Mouse (Mus musculus) intestine, postnatal 0 days (tissue): ENCODE measurements around the gene Fgfr2. TPM values are rescaled to one million over a fixed set of nuclear protein-coding genes. Genes with fewer than 3 reads are reported as not detected.

ENCODE experiments used
- ATAC-seq: fragments of 200-750 bp; cut with Nextera tagmentation; 2 replicates; pipeline ENCODE4 v1.8.0; 2017; ENCODE audit warnings: mild to moderate bottlenecking, moderate TSS enrichment, moderate library complexity
- H3K27ac ChIP-seq: fragments of 300-500 bp; sonication (generic); 2 replicates; pipeline ENCODE4 v1.5.1; 2014; ENCODE audit warnings: mild to moderate bottlenecking, low read depth, low read length, moderate library complexity
- H3K27me3 ChIP-seq: fragments of 300-500 bp; sonication (generic); replicated peaks from 2 replicates; pipeline ENCODE4 v1.6.1; 2014; ENCODE audit warnings: low read length, mixed read lengths; ENCODE audit not compliant: control insufficient read depth, insufficient read depth
- H3K36me3 ChIP-seq: fragments of 300-500 bp; sonication (generic); 2 replicates; pipeline ENCODE4 v1.6.1; 2014; ENCODE audit warnings: mild to moderate bottlenecking, moderate library complexity; ENCODE audit not compliant: control insufficient read depth, insufficient read depth
- H3K4me1 ChIP-seq: fragments of 300-500 bp; sonication (generic); replicated peaks from 2 replicates; pipeline ENCODE4 v1.6.1; 2014; ENCODE audit warnings: antibody characterized with exemption, low read length, mixed read lengths; ENCODE audit not compliant: control insufficient read depth, insufficient read depth
- H3K4me2 ChIP-seq: fragments of 300-500 bp; sonication (generic); replicated peaks from 2 replicates; pipeline ENCODE4 v1.6.1; 2014; ENCODE audit warnings: low read depth, mild to moderate bottlenecking, moderate library complexity
- H3K4me3 ChIP-seq: fragments of 300-500 bp; sonication (generic); 2 replicates; pipeline ENCODE4 v1.5.1; 2014; ENCODE audit warnings: low read depth, low read length
- H3K9ac ChIP-seq: fragments of 300-500 bp; sonication (generic); 2 replicates; pipeline ENCODE4 v1.6.1; 2014; ENCODE audit warnings: mild to moderate bottlenecking, low read depth, low read length
- H3K9me3 ChIP-seq: fragments of 300-500 bp; sonication (generic); 2 replicates; pipeline ENCODE4 v1.6.1; 2016; ENCODE audit warnings: mixed run types; ENCODE audit not compliant: control insufficient read depth
- CTCF ChIP-seq: sonication (generic); IDR thresholded peaks from 2 replicates; pipeline ENCODE4 v1.5.1; 2016; ENCODE audit warnings: low read depth, mild to moderate bottlenecking, control low read depth, antibody characterized with exemption, moderate library complexity
- WGBS: fragments of 180-500 bp; shearing (Covaris S2); extraction: QIAGEN DNeasy Blood & Tissue Kit; methylation state at CpG from one replicate; pipeline ENCODE4 v1.1.7; 2014; 5-methylcytosine and 5-hydroxymethylcytosine counted together
- polyA plus RNA-seq: library from polyadenylated mRNA; unstranded; fragments of >200 nt; fragmentation: Nextera tagmentation; extraction: Ambion mirVana; gene quantifications from 2 replicates; pipeline ENCODE4 v1.2.1, GENCODE M21; 2015

Gene Fgfr2
- polyA plus RNA-seq, 1 experiment from 2014 or later: 29.5 TPM

- no peaks in the 10 kb centered on the region for H3K9me3 ChIP-seq
- no peaks in the 10 kb centered on the region for H3K36me3 ChIP-seq
- H3K27ac ChIP-seq: no peak overlapping the region
- no peak overlapping the region for H3K4me3 ChIP-seq
- H3K4me2 ChIP-seq: no peak overlapping the region
- TF ChIP-seq CTCF: no peak
- H3K27me3 ChIP-seq: no peaks in the 10 kb centered on the region
- 70% methylated on average over 10 of the region's 10 CpGs for WGBS
- ATAC-seq: no peak; the same call in 1 of the 2 replicates
- no peak overlapping the region for H3K9ac ChIP-seq
- no peaks in the 10 kb centered on the region for H3K4me1 ChIP-seq
Observed at GRCm38 (mm10) chr7:132214031-132214430, 909.1 kb downstream of the Fgfr2 start.

GRCm38 (mm10) chr7:132213460-132213859 lies 909.7 kb downstream of the Fgfr2 start:
- WGBS: 6% methylated on average over 8 of the region's 8 CpGs

GRCm38 (mm10) chr7:132211920-132212701 lies 911.0 kb downstream of the Fgfr2 start:
- TF ChIP-seq CTCF: no peak
- 82% methylated on average over 6 of the region's 6 CpGs for WGBS
- no peaks in the 10 kb centered on the region for H3K27me3 ChIP-seq
- no peaks in the 10 kb centered on the region for H3K4me1 ChIP-seq
- H3K4me2 ChIP-seq: no peak overlapping the region
- no peak overlapping the region for H3K4me3 ChIP-seq
- no peaks in the 10 kb centered on the region for H3K36me3 ChIP-seq
- no peaks in the 10 kb centered on the region for H3K9me3 ChIP-seq
- H3K9ac ChIP-seq: no peak overlapping the region
- no peak for ATAC-seq
- no peak overlapping the region for H3K27ac ChIP-seq

More at GRCm38 (mm10) chr7:132213460-132213859, 909.7 kb downstream of the Fgfr2 start:
- no peak overlapping the region for H3K4me2 ChIP-seq
- H3K36me3 ChIP-seq: no peaks in the 10 kb centered on the region
- no peak overlapping the region for H3K4me3 ChIP-seq
- no peaks in the 10 kb centered on the region for H3K9me3 ChIP-seq
- no peak overlapping the region for H3K27ac ChIP-seq
- no peaks in the 10 kb centered on the region for H3K27me3 ChIP-seq
- no peaks in the 10 kb centered on the region for H3K4me1 ChIP-seq
- no peak overlapping the region for H3K9ac ChIP-seq
- peak; percentile 93 for TF ChIP-seq CTCF
- no peak for ATAC-seq

- no peaks in the 10 kb centered on the region for H3K36me3 ChIP-seq
- ATAC-seq: no peak
- 85% methylated on average over 5 of the region's 5 CpGs for WGBS
- no peak overlapping the region for H3K9ac ChIP-seq
- H3K4me2 ChIP-seq: no peak overlapping the region
- no peaks in the 10 kb centered on the region for H3K4me1 ChIP-seq
- no peak overlapping the region for H3K27ac ChIP-seq
- no peak for TF ChIP-seq CTCF
- H3K4me3 ChIP-seq: no peak overlapping the region
- H3K9me3 ChIP-seq: no peaks in the 10 kb centered on the region
- H3K27me3 ChIP-seq: no peaks in the 10 kb centered on the region
Observed at GRCm38 (mm10) chr7:132210616-132211015, 912.5 kb downstream of the Fgfr2 start.

- no peaks in the 10 kb centered on the region for H3K27me3 ChIP-seq
- WGBS: 78% methylated on average over 9 of the region's 9 CpGs
- no peaks in the 10 kb centered on the region for H3K36me3 ChIP-seq
- H3K4me2 ChIP-seq: no peak overlapping the region
- no peak for TF ChIP-seq CTCF
- no peak overlapping the region for H3K9ac ChIP-seq
- no peak for ATAC-seq
- no peak overlapping the region for H3K27ac ChIP-seq
- H3K4me1 ChIP-seq: no peaks in the 10 kb centered on the region
- no peak overlapping the region for H3K4me3 ChIP-seq
- H3K9me3 ChIP-seq: no peaks in the 10 kb centered on the region
Observed at GRCm38 (mm10) chr7:132208946-132209651, 914.1 kb downstream of the Fgfr2 start.

- ATAC-seq: no peak
Observed at GRCm38 (mm10) chr7:132204073-132204612, 919.0 kb downstream of the Fgfr2 start.

More at GRCm38 (mm10) chr7:132204073-132204612, 919.0 kb downstream of the Fgfr2 start:
- no peak for TF ChIP-seq CTCF
- H3K4me2 ChIP-seq: no peak overlapping the region
- WGBS: 25% methylated on average over 1 of the region's 1 CpGs
- H3K27ac ChIP-seq: no peak overlapping the region
- H3K4me3 ChIP-seq: no peak overlapping the region
- no peak overlapping the region for H3K9ac ChIP-seq
- H3K27me3 ChIP-seq: no peaks in the 10 kb centered on the region
- H3K9me3 ChIP-seq: no peaks in the 10 kb centered on the region
- no peaks in the 10 kb centered on the region for H3K36me3 ChIP-seq
- H3K4me1 ChIP-seq: no peaks in the 10 kb centered on the region
